Mouse (Mus musculus): ENCODE measurements around the gene Large1. TPM values are rescaled to one million over a fixed set of nuclear protein-coding genes. Genes with fewer than 3 reads are reported as not detected.
A peak's percentile ranks its signal among the peaks of the same experiment; 100 is the strongest.

Gene Large1
- polyA plus RNA-seq, 1 experiment: 8.4 TPM

DNA sequence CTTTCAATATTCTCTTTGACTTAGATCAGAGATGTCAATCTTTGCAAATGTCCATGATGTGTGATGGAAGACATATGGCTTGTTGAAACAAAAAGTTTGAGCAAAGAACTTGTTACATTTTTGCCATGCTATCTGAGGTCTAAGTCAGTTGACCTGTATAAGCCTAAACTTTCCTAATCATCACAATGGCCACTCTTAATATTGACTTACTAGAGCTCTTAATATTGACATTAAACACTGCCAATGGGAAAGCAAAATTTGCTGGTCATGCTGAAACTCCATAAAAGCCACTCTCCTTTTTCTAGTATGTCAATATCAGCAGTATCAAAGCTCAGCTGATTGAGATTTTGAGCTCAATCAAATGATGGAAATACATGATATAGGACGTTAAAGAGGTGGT lies 298.6 kb downstream of the Large1 start:
- no peak overlapping the region for H3K27ac ChIP-seq (ENCODE audit: insufficient read depth, low read depth, low read length)
- TF ChIP-seq POLR2A (IDR thresholded peaks at IDR 0.05; ENCODE audit: borderline replicate concordance, low read depth, low read length) (no peak), CTCF (IDR thresholded peaks at IDR 0.05; ENCODE audit: low read depth, low read length) (no peak)
- no peak overlapping the region for H3K4me3 ChIP-seq (ENCODE audit: insufficient read depth, low read length)
- no peaks in the 10 kb centered on the region for H3K4me1 ChIP-seq (ENCODE audit: control insufficient read depth, insufficient read depth, low read length)

DNA sequence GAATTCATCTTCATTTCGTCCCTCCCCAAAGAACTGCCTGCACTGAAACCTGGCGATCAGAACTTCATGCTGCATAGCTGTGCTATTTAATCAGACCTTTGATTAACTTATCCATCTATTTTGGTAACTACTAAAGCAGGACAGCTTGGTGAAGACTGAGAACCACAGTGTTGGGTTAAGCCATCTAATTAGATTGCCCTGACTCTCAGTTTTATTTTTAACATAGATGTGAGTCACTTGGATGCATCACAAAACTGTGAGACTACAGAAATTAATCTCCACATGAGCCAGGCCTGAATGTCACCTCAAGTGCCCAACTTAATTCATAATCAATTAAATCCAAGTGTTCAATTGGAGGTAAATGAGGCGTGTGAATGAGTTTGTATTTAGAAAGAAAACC lies 299.5 kb downstream of the Large1 start:
- TF ChIP-seq CTCF (IDR thresholded peaks at IDR 0.05; ENCODE audit: low read depth, low read length) (no peak), POLR2A (IDR thresholded peaks at IDR 0.05; ENCODE audit: borderline replicate concordance, low read depth, low read length) (no peak)

DNA sequence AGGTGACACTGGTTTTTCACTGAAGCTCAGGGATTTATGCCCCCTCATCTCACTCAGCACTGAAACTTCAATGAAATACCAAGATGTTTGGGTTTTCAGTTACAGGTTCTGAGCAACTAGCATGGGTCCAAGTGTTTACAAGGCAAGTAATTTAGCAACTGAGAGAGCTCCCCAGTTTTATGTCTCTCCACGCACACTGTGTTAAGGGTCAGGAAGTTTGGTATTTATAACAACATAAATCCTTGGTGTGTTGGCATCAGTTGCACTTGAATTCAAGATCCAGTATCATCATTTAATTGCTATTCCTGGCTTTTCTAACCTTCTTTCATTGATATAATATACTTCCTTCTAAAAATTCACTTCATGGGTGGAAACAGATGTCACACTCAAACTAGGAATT lies 300.9 kb downstream of the Large1 start:
- no peak overlapping the region for H3K4me3 ChIP-seq (ENCODE audit: insufficient read depth, low read length)
- TF ChIP-seq POLR2A (IDR thresholded peaks at IDR 0.05; ENCODE audit: borderline replicate concordance, low read depth, low read length) (no peak), CTCF (IDR thresholded peaks at IDR 0.05; ENCODE audit: low read depth, low read length) (no peak)

More for the DNA sequence above, 299.5 kb downstream of the Large1 start:
- Histone ChIP-seq H3K27ac (ENCODE audit: insufficient read depth, low read depth, low read length) (no peak overlapping the region), H3K4me1 (ENCODE audit: control insufficient read depth, insufficient read depth, low read length) (no peaks in the 10 kb centered on the region), H3K4me3 (ENCODE audit: insufficient read depth, low read length) (no peak overlapping the region)

DNA sequence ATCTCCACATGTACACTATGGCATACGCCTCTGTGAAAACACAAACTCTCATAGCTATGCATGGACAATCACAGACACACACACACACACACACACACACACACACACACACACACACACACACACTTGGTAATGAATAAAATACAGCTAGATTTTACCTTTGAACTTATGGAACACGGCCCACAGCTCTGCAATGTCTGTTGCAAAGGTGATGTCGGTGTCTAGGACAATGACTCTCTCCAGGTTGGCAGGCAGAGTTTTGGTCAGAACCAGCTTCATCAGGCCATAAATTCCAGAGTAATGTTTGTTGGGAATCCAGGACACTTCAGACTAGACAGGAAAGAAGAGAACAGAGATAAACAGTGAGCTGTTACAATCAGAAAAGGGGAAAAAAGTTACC lies 305.2 kb downstream of the Large1 start:
- Histone ChIP-seq H3K4me1 (ENCODE audit: control insufficient read depth, insufficient read depth, low read length) (no peaks in the 10 kb centered on the region), H3K4me3 (ENCODE audit: insufficient read depth, low read length) (no peak overlapping the region), H3K27ac (ENCODE audit: insufficient read depth, low read depth, low read length) (no peak overlapping the region)
- no peak for TF ChIP-seq POLR2A (IDR thresholded peaks at IDR 0.05; ENCODE audit: borderline replicate concordance, low read depth, low read length)

More for the DNA sequence above, 300.9 kb downstream of the Large1 start:
- H3K4me1 ChIP-seq (ENCODE audit: control insufficient read depth, insufficient read depth, low read length): no peaks in the 10 kb centered on the region
- no peak overlapping the region for H3K27ac ChIP-seq (ENCODE audit: insufficient read depth, low read depth, low read length)

DNA sequence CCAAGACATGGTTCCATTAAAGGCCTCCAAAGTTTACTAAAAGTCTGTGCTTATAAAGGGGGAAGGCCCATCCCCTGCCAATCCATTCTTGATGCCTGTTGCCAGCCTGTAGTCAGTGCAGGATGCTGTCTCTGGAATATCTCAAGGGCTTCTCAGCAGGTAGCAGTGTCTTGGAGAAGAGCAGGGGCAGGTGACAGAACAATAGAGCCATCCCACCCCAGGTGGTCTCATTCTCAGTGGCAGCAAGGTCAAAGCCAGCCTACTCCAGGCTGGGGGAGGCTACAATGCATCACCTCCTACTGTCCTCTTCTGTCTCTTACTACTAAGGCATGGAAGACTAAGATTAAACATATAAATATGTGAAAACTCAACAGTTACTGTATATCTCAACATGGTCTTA lies 323.6 kb downstream of the Large1 start:
- Histone ChIP-seq H3K4me3 (ENCODE audit: insufficient read depth, low read length) (no peak overlapping the region), H3K4me1 (ENCODE audit: control insufficient read depth, insufficient read depth, low read length) (no peaks in the 10 kb centered on the region), H3K27ac (ENCODE audit: insufficient read depth, low read depth, low read length) (no peak overlapping the region)
- TF ChIP-seq CTCF (IDR thresholded peaks at IDR 0.05; ENCODE audit: low read depth, low read length) (no peak), POLR2A (IDR thresholded peaks at IDR 0.05; ENCODE audit: borderline replicate concordance, low read depth, low read length) (no peak)

DNA sequence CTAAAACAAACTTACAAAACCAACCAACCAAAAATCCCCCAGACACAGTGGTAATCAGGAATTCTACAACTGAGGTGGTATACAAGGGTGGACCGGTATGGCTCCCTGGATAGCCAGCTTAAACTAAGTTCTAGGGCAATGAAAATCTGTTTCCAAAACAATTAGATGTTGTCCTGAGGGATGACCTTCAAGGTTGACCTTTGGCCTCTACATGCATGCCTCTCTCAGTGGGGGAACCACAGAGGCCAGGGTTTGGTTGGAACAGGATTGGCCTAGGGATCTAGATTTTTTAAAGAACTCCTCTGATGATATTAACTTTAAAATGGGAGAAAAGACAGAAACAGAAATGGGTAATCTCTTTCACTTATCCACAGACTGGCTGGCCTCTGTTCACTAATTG lies 335.1 kb downstream of the Large1 start:
- no peak overlapping the region for H3K27ac ChIP-seq (ENCODE audit: insufficient read depth, low read depth, low read length)

DNA sequence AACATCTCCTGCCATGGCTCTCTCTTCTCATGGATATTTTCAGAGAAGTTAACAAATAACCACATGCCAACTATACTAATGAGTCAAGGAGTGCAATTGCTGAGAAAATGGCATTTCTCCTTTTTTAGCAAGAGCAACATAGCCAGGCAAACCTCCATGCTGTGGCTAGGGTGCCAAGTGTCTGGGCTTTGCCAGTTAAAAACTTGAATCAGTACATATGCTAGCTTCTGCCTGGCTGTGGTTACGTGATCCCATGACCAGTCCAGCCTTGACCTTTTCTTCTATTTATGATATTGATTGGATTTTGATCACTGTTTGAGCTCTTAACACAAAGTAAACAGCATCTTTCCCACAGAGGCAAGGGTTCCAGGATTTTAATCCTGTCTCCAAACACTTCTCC lies 335.7 kb downstream of the Large1 start:
- H3K4me3 ChIP-seq (ENCODE audit: insufficient read depth, low read length): no peak overlapping the region
- TF ChIP-seq POLR2A (IDR thresholded peaks at IDR 0.05; ENCODE audit: borderline replicate concordance, low read depth, low read length) (no peak), CTCF (IDR thresholded peaks at IDR 0.05; ENCODE audit: low read depth, low read length) (no peak)
- no peak overlapping the region for H3K27ac ChIP-seq (ENCODE audit: insufficient read depth, low read depth, low read length)
- no peaks in the 10 kb centered on the region for H3K4me1 ChIP-seq (ENCODE audit: control insufficient read depth, insufficient read depth, low read length)

More for the DNA sequence above, 335.1 kb downstream of the Large1 start:
- Histone ChIP-seq H3K4me1 (ENCODE audit: control insufficient read depth, insufficient read depth, low read length) (no peaks in the 10 kb centered on the region), H3K4me3 (ENCODE audit: insufficient read depth, low read length) (no peak overlapping the region)
- TF ChIP-seq CTCF (IDR thresholded peaks at IDR 0.05; ENCODE audit: low read depth, low read length) (no peak), POLR2A (IDR thresholded peaks at IDR 0.05; ENCODE audit: borderline replicate concordance, low read depth, low read length) (no peak)

DNA sequence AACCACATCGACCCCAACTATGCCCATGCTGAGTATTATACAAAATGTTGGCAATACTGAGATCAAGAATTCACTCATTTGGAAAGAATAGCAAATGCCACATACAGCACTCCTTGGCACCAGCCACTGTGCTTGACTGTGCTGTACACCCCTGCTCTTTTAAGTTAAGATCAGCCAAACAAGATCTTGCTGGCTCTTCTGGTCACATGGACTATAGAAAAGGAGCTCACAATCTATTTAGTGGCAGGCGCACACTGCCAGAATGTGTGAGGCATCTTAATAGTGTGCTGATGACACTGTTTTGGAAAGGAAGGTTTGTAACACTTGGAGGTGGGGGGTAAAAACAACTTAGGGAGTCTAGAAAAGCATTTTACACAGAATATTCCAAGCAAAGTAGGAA lies 337.0 kb downstream of the Large1 start:
- H3K4me3 ChIP-seq (ENCODE audit: insufficient read depth, low read length): no peak overlapping the region
- TF ChIP-seq POLR2A (IDR thresholded peaks at IDR 0.05; ENCODE audit: borderline replicate concordance, low read depth, low read length): no peak
- no peak for TF ChIP-seq CTCF (IDR thresholded peaks at IDR 0.05; ENCODE audit: low read depth, low read length)
- H3K4me1 ChIP-seq (ENCODE audit: control insufficient read depth, insufficient read depth, low read length): no peaks in the 10 kb centered on the region
- no peak overlapping the region for H3K27ac ChIP-seq (ENCODE audit: insufficient read depth, low read depth, low read length)

DNA sequence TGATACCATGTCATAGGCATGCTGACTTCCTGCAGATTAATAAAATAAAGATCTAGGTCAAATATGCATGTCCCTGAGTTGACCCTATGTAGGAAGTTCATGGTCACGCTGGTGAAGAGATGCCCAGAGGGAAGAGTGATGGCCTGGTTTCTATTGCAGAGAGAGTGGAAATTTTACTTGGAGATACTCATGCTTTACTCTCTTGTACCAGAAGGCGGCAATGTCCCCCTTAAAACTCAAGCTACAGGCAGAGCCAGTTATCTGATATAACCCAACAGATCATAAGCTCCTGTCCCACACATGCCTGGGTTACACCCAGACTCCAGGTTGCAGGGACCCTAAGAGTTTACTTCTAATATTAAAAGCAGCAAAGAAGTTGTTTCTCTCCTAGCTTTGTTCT lies 345.9 kb downstream of the Large1 start:
- Histone ChIP-seq H3K4me3 (ENCODE audit: insufficient read depth, low read length) (no peak overlapping the region), H3K4me1 (ENCODE audit: control insufficient read depth, insufficient read depth, low read length) (no peaks in the 10 kb centered on the region), H3K27ac (ENCODE audit: insufficient read depth, low read depth, low read length) (no peak overlapping the region)
- TF ChIP-seq CTCF (IDR thresholded peaks at IDR 0.05; ENCODE audit: low read depth, low read length): no peak
- TF ChIP-seq POLR2A (IDR thresholded peaks at IDR 0.05; ENCODE audit: borderline replicate concordance, low read depth, low read length): no peak

DNA sequence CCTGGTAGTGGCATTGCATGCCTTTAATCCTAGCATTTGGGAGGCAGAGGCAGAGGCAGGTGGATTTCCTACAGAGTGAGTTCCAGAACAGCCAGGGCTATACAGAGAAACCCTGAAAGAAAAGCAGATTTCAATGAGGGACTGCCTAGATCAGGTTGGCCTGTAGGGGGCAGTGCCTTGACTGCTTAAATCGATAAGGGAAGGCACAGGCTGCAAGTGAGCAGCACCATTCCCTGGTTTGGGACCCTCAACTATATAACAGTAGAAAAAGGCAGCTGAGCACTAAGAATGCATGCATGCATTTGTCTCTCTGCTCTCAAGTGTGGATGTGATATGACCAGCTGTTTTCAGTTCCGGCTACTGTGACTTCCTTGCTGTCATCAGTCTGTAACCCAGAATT lies 349.5 kb downstream of the Large1 start:
- no peak overlapping the region for H3K27ac ChIP-seq (ENCODE audit: insufficient read depth, low read depth, low read length)
- TF ChIP-seq CTCF (IDR thresholded peaks at IDR 0.05; ENCODE audit: low read depth, low read length) (0 out of 2 replicates have a peak, but pooled peaks have one; percentile 19), POLR2A (IDR thresholded peaks at IDR 0.05; ENCODE audit: borderline replicate concordance, low read depth, low read length) (no peak)
- no peak overlapping the region for H3K4me3 ChIP-seq (ENCODE audit: insufficient read depth, low read length)
- no peaks in the 10 kb centered on the region for H3K4me1 ChIP-seq (ENCODE audit: control insufficient read depth, insufficient read depth, low read length)

DNA sequence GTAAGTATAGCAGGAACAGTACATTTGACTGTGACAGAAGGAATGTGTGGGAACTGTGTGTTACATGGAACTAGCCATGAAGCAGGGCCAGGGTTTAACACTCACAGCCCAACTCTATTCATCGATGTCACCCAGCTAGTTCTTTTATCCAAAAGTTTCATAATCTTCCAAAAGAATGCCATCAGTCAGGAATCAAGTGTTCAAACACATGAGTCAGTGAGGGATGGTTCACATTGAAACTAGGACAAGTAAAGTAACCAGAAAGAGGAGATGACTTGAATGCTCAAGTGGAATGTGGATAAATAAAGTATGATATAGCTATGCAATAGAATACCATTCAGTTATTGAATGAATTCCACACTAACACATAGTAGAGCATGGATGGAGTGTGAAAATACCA lies 359.5 kb downstream of the Large1 start:
- Histone ChIP-seq H3K4me1 (ENCODE audit: control insufficient read depth, insufficient read depth, low read length) (no peaks in the 10 kb centered on the region), H3K4me3 (ENCODE audit: insufficient read depth, low read length) (no peak overlapping the region), H3K27ac (ENCODE audit: insufficient read depth, low read depth, low read length) (no peak overlapping the region)
- no peak for TF ChIP-seq POLR2A (IDR thresholded peaks at IDR 0.05; ENCODE audit: borderline replicate concordance, low read depth, low read length)
- no peak for TF ChIP-seq CTCF (IDR thresholded peaks at IDR 0.05; ENCODE audit: low read depth, low read length)

Measured in bone marrow macrophage, adult 2 months (primary cell).